Mouse (Mus musculus): ENCODE data around the gene Stam. TPM values are rescaled to one million over a fixed set of nuclear protein-coding genes. Genes with fewer than 3 reads are reported as not detected.

The Stam gene
- 56.6 and 71.3 TPM in 2 replicates for polyA plus RNA-seq (2011; ENCODE audit: insufficient read depth, insufficient read length, low read depth, missing spikeins)

DNA sequence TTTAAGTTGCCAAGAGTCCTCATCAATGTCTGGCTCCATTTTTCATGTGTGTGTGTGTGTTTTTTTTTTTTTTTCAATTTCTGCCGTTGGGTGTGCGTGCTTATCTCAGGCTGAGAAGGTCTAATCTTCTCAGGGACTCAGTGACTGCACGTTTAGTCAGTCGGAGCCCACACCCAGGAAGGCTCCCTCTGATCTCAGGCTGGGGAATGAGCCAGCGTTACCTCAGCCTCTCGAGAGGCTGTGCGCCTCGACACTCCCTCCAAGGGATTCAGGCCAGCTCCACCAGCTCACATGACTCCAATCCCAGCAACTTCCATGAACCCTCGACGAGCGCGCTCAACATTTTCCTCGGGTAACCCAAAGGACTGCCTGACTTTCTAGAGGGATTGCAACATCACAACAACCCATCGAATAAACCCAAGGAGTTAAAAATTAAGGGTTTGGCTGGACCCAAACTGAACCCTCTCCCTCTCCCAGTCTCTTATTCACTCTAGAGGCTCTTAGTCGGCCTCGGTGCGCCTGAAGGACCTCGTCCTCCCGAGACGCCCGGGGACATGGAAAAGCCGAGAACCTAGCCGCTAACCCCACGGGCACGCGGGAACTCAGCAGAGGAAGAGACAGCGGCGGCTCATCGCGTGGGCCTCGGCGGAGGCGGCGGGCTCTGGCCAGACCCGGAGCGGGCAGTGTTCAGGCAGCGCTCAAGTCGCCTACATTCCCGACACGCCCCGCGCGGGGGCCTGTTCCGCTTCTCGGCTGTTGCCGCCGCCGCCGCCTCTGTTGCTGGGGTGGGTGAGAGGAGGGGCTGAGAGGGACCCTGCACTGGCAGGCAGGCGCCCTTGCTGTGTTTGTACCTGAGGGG, at the start of gene Stam:
Gene Stam (plus strand): TSS at position 737 of the 859 bp plus-strand sequence.
- peak within 1 kb of the TSS; percentile 91 for H3K27ac ChIP-seq (ENCODE audit: insufficient read depth, low read length)
- no peaks in the 10 kb centered on the region for H3K9me3 ChIP-seq (replicated peaks; ENCODE audit: control insufficient read depth, insufficient read depth, low read length, poor library complexity, severe bottlenecking)
- H3K4me1 ChIP-seq (ENCODE audit: control insufficient read depth, insufficient read depth, low read length), result no peaks in the 10 kb centered on the region
- TF ChIP-seq POLR2A (IDR thresholded peaks at IDR 0.05; ENCODE audit: insufficient read depth, low read length) (peak; percentile 57), CTCF (IDR thresholded peaks at IDR 0.05; ENCODE audit: low read depth, low read length) (no peak)
- peak within 1 kb of the TSS; percentile 92 for H3K9ac ChIP-seq (ENCODE audit: low read depth, poor library complexity, severe bottlenecking)
- H3K36me3 ChIP-seq (ENCODE audit: control insufficient read depth, insufficient read depth, low read length, poor library complexity, severe bottlenecking), result no peaks in the 10 kb centered on the region
- H3K27me3 ChIP-seq (ENCODE audit: control insufficient read depth, insufficient read depth, low read length, poor library complexity, severe bottlenecking), result no peaks in the 10 kb centered on the region
- peak within 1 kb of the TSS; percentile 97 for H3K4me3 ChIP-seq (ENCODE audit: low read depth, low read length)

DNA sequence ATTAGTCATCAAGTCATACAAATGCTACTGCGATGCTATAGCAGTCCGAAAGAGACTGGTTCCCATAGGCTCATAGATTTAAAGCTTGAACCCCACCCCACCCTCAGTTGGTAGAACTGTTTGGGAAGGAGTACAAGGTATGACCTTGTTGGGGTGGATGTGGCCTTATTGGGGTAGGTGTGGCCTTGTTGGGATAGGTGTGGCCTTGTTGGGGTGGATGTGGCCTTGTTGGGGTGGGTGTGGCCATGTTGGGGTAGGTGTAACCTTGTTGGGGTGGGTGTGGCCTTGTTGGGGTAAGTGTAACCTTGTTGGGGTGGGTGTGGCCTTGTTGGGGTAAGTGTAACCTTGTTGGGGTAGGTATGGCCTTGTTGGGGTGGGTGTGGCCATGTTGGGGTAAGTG, 32.6 kb upstream of the Stam start:
- no peaks in the 10 kb centered on the region for H3K4me1 ChIP-seq (ENCODE audit: control insufficient read depth, insufficient read depth, low read length)
- H3K36me3 ChIP-seq (ENCODE audit: control insufficient read depth, insufficient read depth, low read length, poor library complexity, severe bottlenecking), result no peaks in the 10 kb centered on the region
- no peak overlapping the region for H3K27ac ChIP-seq (ENCODE audit: insufficient read depth, low read length)
- no peak overlapping the region for H3K9ac ChIP-seq (ENCODE audit: low read depth, poor library complexity, severe bottlenecking)
- H3K4me3 ChIP-seq (ENCODE audit: low read depth, low read length), result no peak overlapping the region
- TF ChIP-seq EP300 (IDR thresholded peaks at IDR 0.05; ENCODE audit: insufficient read depth, low read depth, low read length), result no peak
- TF ChIP-seq CTCF (IDR thresholded peaks at IDR 0.05; ENCODE audit: low read depth, low read length), result no peak
- TF ChIP-seq POLR2A (IDR thresholded peaks at IDR 0.05; ENCODE audit: insufficient read depth, low read length), result no peak
- H3K9me3 ChIP-seq (replicated peaks; ENCODE audit: control insufficient read depth, insufficient read depth, low read length, poor library complexity, severe bottlenecking), result peaks cover 2% of the 10 kb centered on the region; the same call in 1 of the 2 replicates
- no peaks in the 10 kb centered on the region for H3K27me3 ChIP-seq (ENCODE audit: control insufficient read depth, insufficient read depth, low read length, poor library complexity, severe bottlenecking)

GRCm38 (mm10) chr2:14043011-14043410, 30.9 kb upstream of the Stam start:
- Histone ChIP-seq H3K27ac (ENCODE audit: insufficient read depth, low read length) (no peak overlapping the region), H3K4me1 (ENCODE audit: control insufficient read depth, insufficient read depth, low read length) (no peaks in the 10 kb centered on the region), H3K9ac (ENCODE audit: low read depth, poor library complexity, severe bottlenecking) (no peak overlapping the region), H3K9me3 (replicated peaks; ENCODE audit: control insufficient read depth, insufficient read depth, low read length, poor library complexity, severe bottlenecking) (peaks cover 2% of the 10 kb centered on the region; the same call in 1 of the 2 replicates), H3K36me3 (ENCODE audit: control insufficient read depth, insufficient read depth, low read length, poor library complexity, severe bottlenecking) (no peaks in the 10 kb centered on the region), H3K4me3 (ENCODE audit: low read depth, low read length) (no peak overlapping the region), H3K27me3 (ENCODE audit: control insufficient read depth, insufficient read depth, low read length, poor library complexity, severe bottlenecking) (no peaks in the 10 kb centered on the region)
- no peak for TF ChIP-seq EP300 (IDR thresholded peaks at IDR 0.05; ENCODE audit: insufficient read depth, low read depth, low read length)
- TF ChIP-seq CTCF (IDR thresholded peaks at IDR 0.05; ENCODE audit: low read depth, low read length), result no peak
- TF ChIP-seq POLR2A (IDR thresholded peaks at IDR 0.05; ENCODE audit: insufficient read depth, low read length), result no peak

GRCm38 (mm10) chr2:14043577-14044170, 30.2 kb upstream of the Stam start:
- Histone ChIP-seq H3K27ac (ENCODE audit: insufficient read depth, low read length) (no peak overlapping the region), H3K9ac (ENCODE audit: low read depth, poor library complexity, severe bottlenecking) (no peak overlapping the region), H3K4me3 (ENCODE audit: low read depth, low read length) (no peak overlapping the region), H3K36me3 (ENCODE audit: control insufficient read depth, insufficient read depth, low read length, poor library complexity, severe bottlenecking) (no peaks in the 10 kb centered on the region), H3K9me3 (replicated peaks; ENCODE audit: control insufficient read depth, insufficient read depth, low read length, poor library complexity, severe bottlenecking) (peaks cover 2% of the 10 kb centered on the region; the same call in 1 of the 2 replicates), H3K27me3 (ENCODE audit: control insufficient read depth, insufficient read depth, low read length, poor library complexity, severe bottlenecking) (no peaks in the 10 kb centered on the region), H3K4me1 (ENCODE audit: control insufficient read depth, insufficient read depth, low read length) (no peaks in the 10 kb centered on the region)
- TF ChIP-seq EP300 (IDR thresholded peaks at IDR 0.05; ENCODE audit: insufficient read depth, low read depth, low read length) (no peak), POLR2A (IDR thresholded peaks at IDR 0.05; ENCODE audit: insufficient read depth, low read length) (no peak), CTCF (IDR thresholded peaks at IDR 0.05; ENCODE audit: low read depth, low read length) (no peak)

DNA sequence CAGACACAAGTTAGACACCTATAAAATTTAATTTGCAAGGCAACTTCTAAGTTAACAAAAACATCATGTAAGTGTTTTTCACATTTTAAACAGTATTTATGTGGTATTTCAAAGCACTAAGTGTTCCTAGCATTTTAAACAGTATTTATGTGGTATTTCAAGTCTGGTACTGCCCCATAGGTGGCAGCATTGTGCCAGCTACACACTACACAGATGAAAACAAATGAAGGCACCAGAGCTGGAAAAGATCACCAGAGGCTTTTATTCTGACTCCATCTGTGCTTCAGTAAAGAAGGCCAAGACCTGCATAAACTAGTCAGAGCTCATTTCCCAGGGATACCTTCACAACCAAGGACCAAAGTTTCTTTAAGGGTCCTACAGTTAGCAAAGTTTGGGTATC, 25.5 kb upstream of the Stam start:
- H3K27me3 ChIP-seq (ENCODE audit: control insufficient read depth, insufficient read depth, low read length, poor library complexity, severe bottlenecking), result no peaks in the 10 kb centered on the region
- H3K9ac ChIP-seq (ENCODE audit: low read depth, poor library complexity, severe bottlenecking), result no peak overlapping the region
- H3K36me3 ChIP-seq (ENCODE audit: control insufficient read depth, insufficient read depth, low read length, poor library complexity, severe bottlenecking), result no peaks in the 10 kb centered on the region
- no peak overlapping the region for H3K27ac ChIP-seq (ENCODE audit: insufficient read depth, low read length)
- H3K9me3 ChIP-seq (replicated peaks; ENCODE audit: control insufficient read depth, insufficient read depth, low read length, poor library complexity, severe bottlenecking), result no peaks in the 10 kb centered on the region
- no peak overlapping the region for H3K4me3 ChIP-seq (ENCODE audit: low read depth, low read length)
- TF ChIP-seq POLR2A (IDR thresholded peaks at IDR 0.05; ENCODE audit: insufficient read depth, low read length) (no peak), CTCF (IDR thresholded peaks at IDR 0.05; ENCODE audit: low read depth, low read length) (peak; percentile 14)
- no peaks in the 10 kb centered on the region for H3K4me1 ChIP-seq (ENCODE audit: control insufficient read depth, insufficient read depth, low read length)

DNA sequence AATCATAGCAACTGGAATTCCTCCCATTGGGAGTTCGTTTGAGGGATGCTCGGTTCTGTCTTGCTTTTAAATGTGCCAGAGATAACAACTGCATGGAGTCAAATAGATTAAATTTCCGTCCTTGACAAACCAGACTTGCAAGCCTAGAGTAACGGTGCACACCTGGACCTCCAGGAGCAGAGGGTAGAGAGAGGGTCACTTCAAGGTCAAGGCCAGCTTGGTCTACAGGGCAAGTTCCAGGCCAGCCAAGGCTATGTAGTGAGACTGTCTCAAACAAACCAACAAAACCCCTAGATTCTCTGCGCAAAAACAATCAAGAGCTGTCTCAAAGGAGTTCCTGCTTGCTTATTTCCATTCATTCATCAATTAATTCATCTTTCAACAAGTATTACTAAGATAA, 25.1 kb upstream of the Stam start:
- no peaks in the 10 kb centered on the region for H3K36me3 ChIP-seq (ENCODE audit: control insufficient read depth, insufficient read depth, low read length, poor library complexity, severe bottlenecking)
- TF ChIP-seq CTCF (IDR thresholded peaks at IDR 0.05; ENCODE audit: low read depth, low read length), result no peak
- no peak for TF ChIP-seq EP300 (IDR thresholded peaks at IDR 0.05; ENCODE audit: insufficient read depth, low read depth, low read length)
- no peak for TF ChIP-seq POLR2A (IDR thresholded peaks at IDR 0.05; ENCODE audit: insufficient read depth, low read length)
- no peak overlapping the region for H3K4me3 ChIP-seq (ENCODE audit: low read depth, low read length)
- H3K27me3 ChIP-seq (ENCODE audit: control insufficient read depth, insufficient read depth, low read length, poor library complexity, severe bottlenecking), result no peaks in the 10 kb centered on the region
- no peaks in the 10 kb centered on the region for H3K9me3 ChIP-seq (replicated peaks; ENCODE audit: control insufficient read depth, insufficient read depth, low read length, poor library complexity, severe bottlenecking)
- H3K27ac ChIP-seq (ENCODE audit: insufficient read depth, low read length), result no peak overlapping the region
- H3K4me1 ChIP-seq (ENCODE audit: control insufficient read depth, insufficient read depth, low read length), result no peaks in the 10 kb centered on the region
- H3K9ac ChIP-seq (ENCODE audit: low read depth, poor library complexity, severe bottlenecking), result no peak overlapping the region

All from ES-Bruce4 (cell line).